Mouse (Mus musculus) MEL (cell line): ENCODE measurements at regions not wholly inside any gene's neighbourhood (a gene's known extent, or its start where the extent isn't known, plus 50 kb on each side); places are given as distances from the start of the nearest gene placed in this dataset.

Experiments used
- CHD2 ChIP-seq: IDR thresholded peaks from 2 replicates; pipeline ENCODE4 v1.6.1; 2011; ENCODE audit warnings: low read length, improper control_type of control experiment
- CTCF ChIP-seq, 3 experiments: IDR thresholded peaks in 2 of 3; conservative IDR thresholded peaks in 1 of 3; 2 replicates each; pipeline ENCODE4 v1.5.1; 2011 to 2012; ENCODE audit warnings: low read length in 3 of 3, low read depth in 2 of 3, mild to moderate bottlenecking in 2 of 3, improper control_type of control experiment in 1 of 3, inconsistent platforms in 1 of 3, mixed read lengths in 1 of 3, moderate library complexity in 1 of 3; ENCODE audit not compliant: control insufficient read depth in 1 of 3, insufficient read depth in 1 of 3, poor library complexity in 1 of 3, severe bottlenecking in 1 of 3
- E2F4 ChIP-seq: IDR thresholded peaks from 2 replicates; pipeline ENCODE4 v1.6.1; 2011; ENCODE audit warnings: low read depth, low read length, improper control_type of control experiment, borderline replicate concordance
- ELF1 ChIP-seq: IDR thresholded peaks from 2 replicates; pipeline ENCODE4 v1.6.1; 2014; ENCODE audit warnings: low read depth, mild to moderate bottlenecking, inconsistent platforms, low read length, improper control_type of control experiment, moderate library complexity
- EP300 ChIP-seq, 2 experiments: IDR thresholded peaks; 2 replicates each; pipeline ENCODE4 v1.6.1; 2011; ENCODE audit warnings: improper control_type of control experiment in 2 of 2, low read length in 2 of 2, low read depth in 1 of 2, mild to moderate bottlenecking in 1 of 2
- HCFC1 ChIP-seq: IDR thresholded peaks from 2 replicates; pipeline ENCODE4 v1.6.1; 2012; ENCODE audit warnings: low read depth, mild to moderate bottlenecking, inconsistent platforms, low read length, improper control_type of control experiment, moderate library complexity
- MYB ChIP-seq: IDR thresholded peaks from 2 replicates; pipeline ENCODE4 v1.6.1; 2011; ENCODE audit warnings: mild to moderate bottlenecking, low read depth, low read length, improper control_type of control experiment
- POLR2A ChIP-seq, 2 experiments: IDR thresholded peaks; 2 replicates each; pipeline ENCODE4 v1.6.1; 2011 to 2012; ENCODE audit warnings: low read length in 2 of 2, mild to moderate bottlenecking in 2 of 2, control low read depth in 1 of 2, improper control_type of control experiment in 1 of 2, low read depth in 1 of 2, moderate library complexity in 1 of 2; ENCODE audit not compliant: control insufficient read depth in 1 of 2, insufficient read depth in 1 of 2, poor library complexity in 1 of 2
- RAD21 ChIP-seq: IDR thresholded peaks from 2 replicates; pipeline ENCODE4 v1.6.1; 2011; ENCODE audit warnings: mild to moderate bottlenecking, low read depth, low read length, improper control_type of control experiment
- RCOR1 ChIP-seq: IDR thresholded peaks from 2 replicates; pipeline ENCODE4 v1.6.1; 2012; ENCODE audit warnings: low read depth, mild to moderate bottlenecking, inconsistent platforms, low read length, improper control_type of control experiment
- TAL1 ChIP-seq: IDR thresholded peaks from 2 replicates; pipeline ENCODE4 v1.6.1; 2012; ENCODE audit warnings: mild to moderate bottlenecking, inconsistent platforms, low read length, moderate library complexity, mixed read lengths
- TBP ChIP-seq: IDR thresholded peaks from 2 replicates; pipeline ENCODE4 v1.8.0; 2011; ENCODE audit warnings: low read depth, low read length, improper control_type of control experiment
- USF1 ChIP-seq: IDR thresholded peaks from 2 replicates; pipeline ENCODE4 v1.6.1; 2014; ENCODE audit warnings: low read depth, mild to moderate bottlenecking, inconsistent platforms, low read length, improper control_type of control experiment, moderate library complexity

DNA sequence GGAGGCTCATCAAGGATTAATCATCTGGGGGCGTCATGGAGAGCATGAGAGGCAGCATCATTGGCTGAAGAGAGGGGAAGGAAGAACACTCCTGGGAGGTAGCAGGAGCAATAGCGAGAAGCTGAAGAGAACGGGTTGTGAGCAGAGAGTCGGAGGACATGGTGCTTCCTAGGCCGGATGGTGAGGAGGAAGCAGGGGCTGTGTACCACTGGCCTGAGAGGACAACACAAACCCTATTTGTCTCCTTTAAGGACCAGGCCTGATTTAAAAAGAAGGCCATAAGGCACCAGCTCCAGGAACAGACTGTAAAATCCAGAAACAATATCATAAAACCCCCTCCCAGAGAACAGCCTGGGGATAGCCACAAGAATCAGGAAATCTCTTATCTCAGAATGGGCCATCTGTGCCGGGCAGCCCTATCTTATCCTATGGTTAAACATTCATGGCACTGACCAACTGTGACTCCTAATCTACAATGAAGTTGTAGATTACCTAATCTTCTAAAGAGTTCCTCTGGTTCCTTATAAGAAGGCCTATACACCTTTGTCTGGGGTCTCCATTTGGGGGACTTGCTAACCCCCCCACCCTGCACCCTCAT lies 81.9 kb downstream of the Trim29 start:
- TF ChIP-seq USF1 (no peak), EP300 (IDR thresholded peaks at IDR 0.05; ENCODE audit: low read depth in 1 of 2, low read length in 2 of 2) (no peak), CTCF (IDR thresholded peaks at IDR 0.05 in 2 of 3, conservative IDR thresholded peaks at IDR 0.05 in 1 of 3; ENCODE audit: control insufficient read depth in 1 of 3, insufficient read depth in 1 of 3, low read depth in 2 of 3, low read length in 3 of 3, poor library complexity in 1 of 3, severe bottlenecking in 1 of 3) (no peak), MYB (no peak), RAD21 (no peak), TBP (no peak), RCOR1 (no peak), TAL1 (no peak), ELF1 (no peak), CHD2 (no peak), E2F4 (no peak), POLR2A (IDR thresholded peaks at IDR 0.05; ENCODE audit: control insufficient read depth in 1 of 2, insufficient read depth in 1 of 2, low read depth in 1 of 2, low read length in 2 of 2, poor library complexity in 1 of 2) (no peak), HCFC1 (no peak)
